Mouse (Mus musculus): ENCODE results near the gene Cpa1. TPM values are rescaled to one million over a fixed set of nuclear protein-coding genes. Genes with fewer than 3 reads are reported as not detected.

The Cpa1 gene
- polyA plus RNA-seq, 1 experiment: 2,130 TPM

DNA sequence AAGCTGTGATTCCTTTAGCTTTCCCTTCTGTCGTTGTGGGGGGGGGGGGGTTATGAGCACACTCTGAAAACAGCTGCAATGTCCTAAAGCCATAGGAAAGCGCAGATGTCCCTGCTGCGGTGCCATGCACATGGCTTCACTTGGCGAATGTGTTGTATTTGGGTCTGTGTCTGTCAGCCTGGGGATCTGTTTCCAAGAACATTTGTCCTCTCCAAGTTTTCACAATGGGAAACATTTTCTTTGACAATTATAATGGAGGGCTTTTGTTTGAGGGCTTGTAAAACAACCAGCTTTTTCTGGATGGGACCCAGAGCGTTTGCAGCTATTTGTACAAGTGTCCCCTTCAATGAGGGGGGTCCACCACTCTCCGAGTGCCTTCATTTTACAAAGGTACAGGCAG lies 24.8 kb upstream of the Cpa1 start:
- H3K36me3 ChIP-seq (ENCODE audit: control insufficient read depth, insufficient read depth, low read length): no peaks in the 10 kb centered on the region
- no peak overlapping the region for H3K4me3 ChIP-seq (ENCODE audit: extremely low read depth, insufficient read depth, insufficient read length)
- 90% methylated on average over 6 of the region's 6 CpGs for WGBS
- TF ChIP-seq POLR2A (IDR thresholded peaks at IDR 0.05; ENCODE audit: low read depth, low read length): no peak
- TF ChIP-seq CTCF (IDR thresholded peaks at IDR 0.05; ENCODE audit: extremely low read depth, insufficient read depth, insufficient read length, insufficient replicate concordance): no peak
- H3K27me3 ChIP-seq (ENCODE audit: control insufficient read depth, insufficient read depth, low read length): no peaks in the 10 kb centered on the region
- no peak overlapping the region for H3K27ac ChIP-seq (ENCODE audit: insufficient read depth, low read length)
- H3K4me1 ChIP-seq (ENCODE audit: control insufficient read depth, insufficient read depth, insufficient read length): peaks cover 2% of the 10 kb centered on the region; the same call in 1 of the 2 replicates
- DNase-seq (ENCODE audit: low read depth in 1 of 2, low spot score in 2 of 2): no peak

DNA sequence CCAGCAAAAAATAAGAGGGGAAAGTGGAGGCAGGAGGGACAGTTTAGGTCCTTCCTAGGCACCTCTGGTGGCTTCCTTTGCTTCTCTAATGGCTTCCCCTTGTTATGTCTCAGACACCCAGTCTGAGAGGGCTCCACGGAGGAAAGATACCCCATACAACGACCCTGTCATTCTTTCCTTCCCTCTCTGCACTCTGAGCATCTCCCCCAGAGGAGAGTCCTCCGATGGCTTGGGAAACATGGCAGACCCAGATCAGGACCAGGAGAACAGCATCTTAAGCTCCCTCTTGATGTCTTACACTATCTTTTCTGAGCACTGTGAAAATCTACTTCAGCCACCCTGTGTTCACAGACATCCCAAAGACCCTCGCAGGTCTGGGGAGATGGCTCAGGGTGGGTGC lies 23.3 kb upstream of the Cpa1 start:
- Histone ChIP-seq H3K36me3 (ENCODE audit: control insufficient read depth, insufficient read depth, low read length) (no peaks in the 10 kb centered on the region), H3K4me1 (ENCODE audit: control insufficient read depth, insufficient read depth, insufficient read length) (peaks cover 2% of the 10 kb centered on the region; the same call in 1 of the 2 replicates), H3K27ac (ENCODE audit: insufficient read depth, low read length) (no peak overlapping the region), H3K27me3 (ENCODE audit: control insufficient read depth, insufficient read depth, low read length) (no peaks in the 10 kb centered on the region), H3K4me3 (ENCODE audit: extremely low read depth, insufficient read depth, insufficient read length) (no peak overlapping the region)
- 33% methylated on average over 4 of the region's 4 CpGs for WGBS
- TF ChIP-seq POLR2A (IDR thresholded peaks at IDR 0.05; ENCODE audit: low read depth, low read length) (no peak), CTCF (IDR thresholded peaks at IDR 0.05; ENCODE audit: extremely low read depth, insufficient read depth, insufficient read length, insufficient replicate concordance) (no peak)
- DNase-seq (ENCODE audit: low read depth in 1 of 2, low spot score in 2 of 2): no peak

DNA sequence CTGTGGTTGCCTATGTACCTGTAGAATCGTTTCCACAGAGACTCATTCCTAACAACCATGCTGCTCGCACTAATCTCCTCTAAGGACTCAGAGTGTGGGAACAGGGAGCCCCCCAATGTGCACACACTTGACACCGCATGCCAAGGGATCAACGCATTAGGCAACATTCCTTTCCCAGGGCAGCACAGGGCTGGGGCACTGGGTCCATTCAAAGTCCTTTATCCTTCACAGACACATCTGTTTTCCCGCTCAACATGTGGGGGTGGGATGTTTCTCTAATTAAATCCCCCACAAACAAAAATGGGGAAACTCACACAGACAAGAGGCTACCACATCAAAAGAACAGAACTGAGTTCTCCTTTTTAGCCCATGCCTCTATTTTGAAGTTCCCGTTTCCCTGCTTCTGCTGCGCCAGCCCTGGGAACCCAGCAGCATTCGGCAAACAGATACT lies 22.5 kb upstream of the Cpa1 start:
- no peaks in the 10 kb centered on the region for H3K27me3 ChIP-seq (ENCODE audit: control insufficient read depth, insufficient read depth, low read length)
- 5% methylated on average over 8 of the region's 8 CpGs for WGBS
- no peak for DNase-seq (ENCODE audit: low read depth in 1 of 2, low spot score in 2 of 2)
- peaks cover 2% of the 10 kb centered on the region; the same call in 1 of the 2 replicates for H3K4me1 ChIP-seq (ENCODE audit: control insufficient read depth, insufficient read depth, insufficient read length)
- no peak overlapping the region for H3K4me3 ChIP-seq (ENCODE audit: extremely low read depth, insufficient read depth, insufficient read length)
- H3K36me3 ChIP-seq (ENCODE audit: control insufficient read depth, insufficient read depth, low read length): no peaks in the 10 kb centered on the region
- no peak for TF ChIP-seq POLR2A (IDR thresholded peaks at IDR 0.05; ENCODE audit: low read depth, low read length)
- TF ChIP-seq CTCF (IDR thresholded peaks at IDR 0.05; ENCODE audit: extremely low read depth, insufficient read depth, insufficient read length, insufficient replicate concordance): no peak
- H3K27ac ChIP-seq (ENCODE audit: insufficient read depth, low read length): no peak overlapping the region

DNA sequence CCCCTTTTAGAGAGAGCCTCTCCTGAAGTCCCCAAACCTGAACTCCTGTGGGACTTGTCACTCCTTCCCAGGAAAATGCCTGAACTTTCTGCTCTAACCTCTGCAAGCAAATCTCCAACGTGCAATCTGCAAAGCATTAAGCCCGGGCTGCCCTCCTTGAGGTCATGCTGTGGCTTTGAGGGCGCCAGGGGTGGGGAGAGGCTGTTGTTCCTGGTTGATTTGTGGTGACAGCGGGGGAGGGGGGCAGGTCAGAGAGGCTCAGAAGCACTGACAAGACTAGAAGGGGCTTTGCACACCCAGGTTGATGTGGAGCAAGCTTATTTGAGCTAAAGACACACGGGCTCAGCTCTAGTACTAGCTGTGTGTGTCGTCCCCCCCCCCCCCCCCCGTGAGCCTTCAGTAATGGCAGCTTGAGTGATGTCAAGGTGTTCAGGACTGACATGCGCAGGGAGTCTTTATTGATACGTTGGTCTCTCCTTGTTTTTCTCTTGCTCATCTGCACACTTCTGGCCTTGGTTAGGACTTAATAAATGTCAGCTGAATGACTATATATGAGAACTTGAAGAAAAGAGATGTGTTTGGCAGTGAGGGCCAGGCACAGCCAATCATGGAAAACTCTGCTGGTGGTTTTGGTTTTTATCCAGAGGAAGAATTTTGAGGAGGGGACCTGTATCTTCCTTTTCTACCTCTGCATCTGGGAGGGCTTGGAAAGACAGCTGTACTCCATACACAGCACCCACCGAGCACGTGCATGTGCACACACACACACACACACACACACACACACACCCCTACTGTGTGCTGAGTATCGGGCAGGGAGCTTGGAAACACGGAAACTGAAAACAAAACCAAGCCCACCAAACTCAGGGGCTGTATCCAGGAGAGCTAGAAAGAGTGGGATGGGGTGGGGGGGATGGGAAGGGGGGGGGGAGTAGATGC lies 21.7 kb upstream of the Cpa1 start:
- no peak overlapping the region for H3K27ac ChIP-seq (ENCODE audit: insufficient read depth, low read length)
- WGBS: 7% methylated on average over 13 of the region's 13 CpGs
- no peak overlapping the region; the same call in 1 of the 2 replicates for H3K4me3 ChIP-seq (ENCODE audit: extremely low read depth, insufficient read depth, insufficient read length)
- peaks cover 2% of the 10 kb centered on the region; the same call in 1 of the 2 replicates for H3K4me1 ChIP-seq (ENCODE audit: control insufficient read depth, insufficient read depth, insufficient read length)
- peak in 1 of 2 experiments; percentile 9 for DNase-seq (ENCODE audit: low read depth in 1 of 2, low spot score in 2 of 2)
- no peaks in the 10 kb centered on the region for H3K27me3 ChIP-seq (ENCODE audit: control insufficient read depth, insufficient read depth, low read length)
- TF ChIP-seq POLR2A (IDR thresholded peaks at IDR 0.05; ENCODE audit: low read depth, low read length) (no peak), CTCF (IDR thresholded peaks at IDR 0.05; ENCODE audit: extremely low read depth, insufficient read depth, insufficient read length, insufficient replicate concordance) (no peak)
- H3K36me3 ChIP-seq (ENCODE audit: control insufficient read depth, insufficient read depth, low read length): no peaks in the 10 kb centered on the region

DNA sequence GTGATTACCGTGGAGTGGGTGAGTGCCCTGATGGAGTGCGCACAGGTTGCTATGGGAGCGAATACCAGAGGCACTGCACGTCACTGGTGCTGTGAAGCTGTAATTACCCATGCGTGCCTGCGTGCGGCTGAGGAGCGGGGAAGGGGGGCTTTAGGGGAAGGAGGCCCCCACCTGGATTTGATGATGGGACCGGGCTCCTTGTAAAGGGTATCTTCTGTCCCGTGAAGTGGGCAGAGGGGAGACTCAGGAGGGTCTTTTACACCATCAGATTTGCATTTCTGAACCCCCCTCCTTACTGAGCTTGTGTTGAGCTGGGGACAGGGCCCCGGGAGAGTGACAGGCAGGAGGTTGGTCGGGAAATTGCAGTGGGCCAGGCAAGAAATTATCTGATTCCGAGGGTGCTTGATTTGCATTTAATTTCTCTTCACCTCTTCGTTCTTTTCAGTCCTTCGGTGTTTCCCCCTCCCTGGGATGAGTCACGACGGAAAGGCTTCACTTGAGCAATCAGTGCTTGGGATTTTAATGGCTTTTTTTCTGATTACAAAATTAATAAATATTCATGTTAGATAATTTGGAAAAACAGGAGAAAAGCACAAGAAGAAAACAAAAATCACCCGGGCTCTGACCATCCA lies 20.9 kb upstream of the Cpa1 start:
- 26% methylated on average over 18 of the region's 18 CpGs for WGBS
- peaks cover 2% of the 10 kb centered on the region; the same call in 1 of the 2 replicates for H3K4me1 ChIP-seq (ENCODE audit: control insufficient read depth, insufficient read depth, insufficient read length)
- H3K4me3 ChIP-seq (ENCODE audit: extremely low read depth, insufficient read depth, insufficient read length): no peak overlapping the region
- H3K36me3 ChIP-seq (ENCODE audit: control insufficient read depth, insufficient read depth, low read length): no peaks in the 10 kb centered on the region
- TF ChIP-seq POLR2A (IDR thresholded peaks at IDR 0.05; ENCODE audit: low read depth, low read length) (no peak), CTCF (IDR thresholded peaks at IDR 0.05; ENCODE audit: extremely low read depth, insufficient read depth, insufficient read length, insufficient replicate concordance) (no peak)
- H3K27me3 ChIP-seq (ENCODE audit: control insufficient read depth, insufficient read depth, low read length): no peaks in the 10 kb centered on the region
- no peak overlapping the region for H3K27ac ChIP-seq (ENCODE audit: insufficient read depth, low read length)
- no peak for DNase-seq (ENCODE audit: low read depth in 1 of 2, low spot score in 2 of 2)

DNA sequence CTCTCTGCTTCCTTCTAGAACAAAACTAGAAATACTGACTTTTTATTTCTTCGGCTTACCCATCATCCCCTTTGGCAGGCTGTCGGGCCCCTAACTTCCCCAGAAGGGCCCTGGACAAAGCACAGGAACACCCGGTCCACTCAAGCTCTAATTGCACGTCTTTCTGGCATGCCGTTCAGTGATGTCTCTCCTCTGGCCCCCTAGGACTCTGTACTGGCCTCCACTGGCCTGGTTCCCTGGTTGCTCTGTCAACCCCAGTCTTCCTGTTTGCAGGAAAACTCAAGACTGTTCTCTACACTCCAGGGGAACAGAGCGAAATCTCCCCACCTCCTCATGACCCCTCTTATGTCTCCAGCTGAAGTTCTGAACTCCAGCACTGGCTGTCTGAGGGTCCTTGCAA lies 20.3 kb upstream of the Cpa1 start:
- H3K4me1 ChIP-seq (ENCODE audit: control insufficient read depth, insufficient read depth, insufficient read length): peaks cover 2% of the 10 kb centered on the region; the same call in 1 of the 2 replicates
- H3K36me3 ChIP-seq (ENCODE audit: control insufficient read depth, insufficient read depth, low read length): no peaks in the 10 kb centered on the region
- H3K27me3 ChIP-seq (ENCODE audit: control insufficient read depth, insufficient read depth, low read length): no peaks in the 10 kb centered on the region
- TF ChIP-seq POLR2A (IDR thresholded peaks at IDR 0.05; ENCODE audit: low read depth, low read length) (no peak), CTCF (IDR thresholded peaks at IDR 0.05; ENCODE audit: extremely low read depth, insufficient read depth, insufficient read length, insufficient replicate concordance) (no peak)
- DNase-seq (ENCODE audit: low read depth in 1 of 2, low spot score in 2 of 2): no peak
- H3K4me3 ChIP-seq (ENCODE audit: extremely low read depth, insufficient read depth, insufficient read length): no peak overlapping the region
- WGBS: 58% methylated on average over 6 of the region's 6 CpGs
- H3K27ac ChIP-seq (ENCODE audit: insufficient read depth, low read length): no peak overlapping the region
